Comparison of ENCODE assay signal across 8 mouse cellular contexts in the genomic region with DNA sequence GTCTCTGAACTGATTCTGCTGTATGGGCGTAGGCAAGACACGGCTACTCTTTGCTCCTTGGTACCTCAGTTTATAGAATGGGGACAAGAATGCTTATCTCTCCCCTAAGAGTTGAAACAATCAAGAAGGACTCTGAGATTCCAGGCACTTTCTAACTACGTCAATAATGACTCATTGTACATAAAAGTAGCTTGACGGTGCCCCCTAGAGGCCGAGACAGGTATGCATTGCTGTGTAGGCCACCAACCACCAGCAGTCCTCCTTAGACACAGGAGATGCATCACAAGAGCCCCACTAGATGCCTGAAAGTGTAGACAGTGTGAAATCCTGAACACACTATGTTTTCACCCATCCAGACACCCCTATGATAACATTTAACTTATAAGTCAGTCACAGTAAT. TPM values are rescaled to one million over a fixed set of nuclear protein-coding genes. Genes with fewer than 3 reads are reported as not detected.
DNase-seq lines count a peak whose midpoint lies in the region; ATAC-seq and TF ChIP-seq lines count a peak whose summit lies in the region.
"Had no signal": no experiment of that assay in that cellular context is flagged by ENCODE, and none has a peak within 500 bp of the region (broad histone marks: within the 10 kb centered on the region; RNA-seq: fewer than 3 reads in every experiment).

No protein-coding gene starts in this region.

- DNase-seq in left cerebral cortex, adult 18-20 months (ENCODE audit: low spot score in 2 of 2), result peak; percentile 52 to 66
- no peak for DNase-seq in left cerebral cortex, adult 11 months (ENCODE audit: low spot score)
- peak; percentile 65 for DNase-seq in ES-E14 (ENCODE audit: low read depth, low spot score)
- peak; percentile 50 for DNase-seq in gastrocnemius, postnatal 10 days
- DNase-seq in liver, embryonic 13.5 days, result peak; percentile 19
- DNase-seq in right cerebral cortex, postnatal 4 days, result peak; percentile 72

- TF ChIP-seq POLR2A in bone marrow macrophage, adult 2 months (IDR thresholded peaks at IDR 0.05; ENCODE audit: borderline replicate concordance, low read depth, low read length), result no peak

- peak; percentile 54; the same call in 1 of the 2 replicates for TF ChIP-seq CTCF in bone marrow macrophage, adult 2 months (IDR thresholded peaks at IDR 0.05; ENCODE audit: low read depth, low read length)

- no peak for ATAC-seq in liver, embryonic 13.5 days (ENCODE audit: low read depth)

- no peaks in the 10 kb centered on the region for H3K9me3 ChIP-seq in ES-E14 (ENCODE audit: control insufficient read depth, insufficient read depth, low read depth, low read length)
- no peaks in the 10 kb centered on the region for H3K9me3 ChIP-seq in liver, embryonic 13.5 days (replicated peaks)

- no peak overlapping the region for H3K4me2 ChIP-seq in liver, embryonic 13.5 days

- in situ Hi-C loops in ES-E14 (cut with MboI; ENCODE audit: low sequenced_read_pairs in 2 of 2, unreplicated experiment in 2 of 2), result loop anchor here (10.0 to 25.0 kb wide), 2 partner anchors 159 to 194 kb away; no protein-coding TSS in a partner anchor

- no peak overlapping the region for H3K9ac ChIP-seq in ES-E14 (ENCODE audit: insufficient read depth, low read depth, low read length, poor library complexity, severe bottlenecking)
- H3K9ac ChIP-seq in liver, embryonic 13.5 days, result no peak overlapping the region

- H3K4me1 ChIP-seq in ES-E14 (ENCODE audit: control insufficient read depth in 2 of 2, insufficient read depth in 2 of 2, low read length in 2 of 2, poor library complexity in 1 of 2), result no peaks in the 10 kb centered on the region
- H3K4me1 ChIP-seq in bone marrow macrophage, adult 2 months (ENCODE audit: control insufficient read depth, insufficient read depth, low read length), result no peaks in the 10 kb centered on the region
- no peaks in the 10 kb centered on the region for H3K4me1 ChIP-seq in liver, embryonic 13.5 days (replicated peaks)

- no peaks in the 10 kb centered on the region for H3K36me3 ChIP-seq in ES-E14 (ENCODE audit: control insufficient read depth, insufficient read depth, low read length, poor library complexity, severe bottlenecking)
- H3K36me3 ChIP-seq in liver, embryonic 13.5 days, result no peaks in the 10 kb centered on the region

- WGBS in liver, embryonic 13.5 days (ENCODE audit: insufficient replicate concordance), result 39% methylated on average over 5 of the region's 5 CpGs

- H3K27ac ChIP-seq in ES-E14 (ENCODE audit: insufficient read depth, low read depth, low read length, poor library complexity, severe bottlenecking), result no peak overlapping the region
- H3K27ac ChIP-seq in bone marrow macrophage, adult 2 months (ENCODE audit: insufficient read depth, low read depth, low read length), result no peak overlapping the region
- no peak overlapping the region for H3K27ac ChIP-seq in liver, embryonic 13.5 days

- no peaks in the 10 kb centered on the region for H3K27me3 ChIP-seq in liver, embryonic 13.5 days

- H3K4me3 ChIP-seq in ES-E14 (ENCODE audit: insufficient read depth in 1 of 2, low read depth in 1 of 2, low read length in 2 of 2, poor library complexity in 1 of 2, severe bottlenecking in 1 of 2), result no peak overlapping the region
- H3K4me3 ChIP-seq in bone marrow macrophage, adult 2 months (ENCODE audit: insufficient read depth, low read length), result no peak overlapping the region
- no peak overlapping the region for H3K4me3 ChIP-seq in liver, embryonic 13.5 days (replicated peaks)

TF ChIP-seq in ES-E14, 5 proteins besides CTCF, POLR2A, EP300 and RAD21:
- no peak for TF ChIP-seq ZNF384 (IDR thresholded peaks at IDR 0.05; ENCODE audit: low read depth, low read length)
- TF ChIP-seq ZC3H11A (IDR thresholded peaks at IDR 0.05; ENCODE audit: borderline replicate concordance, low read depth, low read length), result peak; percentile 53; the same call in 1 of the 2 replicates

RNA-seq across cellular contexts. Expression of a gene that starts 24.0 kb away (rescaled TPM):
- not detected for total RNA-seq in left cerebral cortex, adult 18-20 months (2021)
- total RNA-seq in ES-E14 (2012; rRNA removed), result 0.05 and 0.22 TPM in 2 replicates
- not detected in 2 replicates for polyA plus RNA-seq in bone marrow macrophage, adult 2 months (2012; ENCODE audit: insufficient read depth, insufficient read length, missing spikeins)
- total RNA-seq in gastrocnemius, postnatal 10 days (2021), result under 1 TPM in 1 of 2 experiments, not detected in 1; 0.14 TPM
- 0.03 TPM in 2 replicates for polyA plus RNA-seq in liver, embryonic 13.5 days (2015; fragmentation: Nextera tagmentation; extraction: Ambion mirVana)
- total RNA-seq: gastrocnemius, postnatal 36 days had no signal
